Mouse (Mus musculus) urinary bladder, postnatal 36 days (tissue): ENCODE measurements around the gene Gnaq.
A peak's percentile ranks its signal among the peaks of the same experiment; 100 is the strongest.

Experiments
- DNase-seq, 2 experiments: peaks; one replicate each; pipeline ENCODE4 v3.0.0; 2022; ENCODE audit warnings: low spot score in 2 of 2, mixed read lengths in 1 of 2

Gnaq gene

DNA sequence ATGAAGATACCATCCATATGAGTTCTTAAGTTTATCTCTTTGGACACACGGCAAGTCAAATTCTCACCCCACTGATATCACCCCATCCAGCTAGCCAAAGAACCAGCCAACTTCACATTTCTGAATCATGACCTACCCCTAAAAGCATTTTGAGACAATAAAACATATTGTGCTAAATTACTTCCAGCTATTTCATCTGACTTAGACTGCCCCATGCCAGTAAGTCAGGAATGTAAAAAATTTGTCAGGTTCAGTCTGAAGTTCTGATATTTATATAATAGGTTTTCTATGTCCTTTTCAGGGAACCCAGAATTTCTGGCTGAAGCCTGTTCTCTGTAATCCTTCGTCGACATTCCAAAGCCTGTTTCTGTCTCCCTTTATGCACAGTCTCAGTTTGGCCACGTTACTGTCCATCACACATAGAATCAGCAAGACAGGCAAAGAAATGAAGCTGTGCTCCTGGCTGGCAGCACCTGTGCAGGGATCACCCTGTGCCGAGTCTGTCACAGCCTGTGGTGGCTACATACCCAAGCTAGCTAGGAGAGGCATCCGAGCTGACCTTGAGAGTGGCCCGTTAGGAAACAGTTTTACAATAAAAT is 233.9 kb downstream of the Gnaq start:
- DNase-seq, result no peak

DNA sequence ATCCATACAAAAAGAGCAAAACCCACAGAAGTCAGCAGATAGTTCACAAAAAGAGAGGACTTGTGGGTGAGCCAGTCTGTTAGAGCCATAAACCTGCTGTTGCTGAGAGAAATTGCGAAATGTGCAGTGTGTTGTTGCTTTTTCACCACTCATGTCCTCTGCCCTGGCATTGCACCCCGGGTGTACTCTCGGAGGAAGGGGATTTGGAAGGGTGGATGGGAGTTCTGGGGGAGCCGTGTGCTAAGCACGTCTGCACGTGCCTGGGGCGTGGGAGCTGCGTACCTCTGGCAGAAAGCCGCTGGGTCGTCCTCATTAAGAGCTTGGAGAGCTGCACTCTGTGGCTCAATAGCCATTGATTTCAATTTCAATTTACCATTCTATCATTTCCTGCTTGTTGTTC is 234.6 kb downstream of the Gnaq start:
- peak in 1 of 2 experiments; percentile 61 for DNase-seq

DNA sequence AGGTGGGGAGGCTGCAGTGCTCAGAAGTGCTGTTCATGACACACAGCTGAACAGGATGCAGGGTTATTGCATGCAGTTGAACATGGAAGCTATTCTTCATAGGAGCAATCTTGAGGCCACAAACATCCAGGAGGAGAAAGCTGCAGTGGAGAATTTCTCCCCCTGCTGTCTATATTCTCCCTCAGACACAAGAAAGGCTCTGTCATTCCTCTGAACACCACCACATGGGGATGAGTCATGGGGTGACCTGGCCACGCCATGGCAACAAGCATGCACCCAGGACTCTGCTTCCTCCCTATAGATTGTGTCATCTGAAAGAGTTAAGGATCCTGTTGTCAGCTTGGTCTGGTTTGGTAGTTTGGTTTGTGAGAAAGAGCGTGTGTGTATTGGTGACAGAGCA is 239.0 kb downstream of the Gnaq start:
- DNase-seq, result no peak

DNA sequence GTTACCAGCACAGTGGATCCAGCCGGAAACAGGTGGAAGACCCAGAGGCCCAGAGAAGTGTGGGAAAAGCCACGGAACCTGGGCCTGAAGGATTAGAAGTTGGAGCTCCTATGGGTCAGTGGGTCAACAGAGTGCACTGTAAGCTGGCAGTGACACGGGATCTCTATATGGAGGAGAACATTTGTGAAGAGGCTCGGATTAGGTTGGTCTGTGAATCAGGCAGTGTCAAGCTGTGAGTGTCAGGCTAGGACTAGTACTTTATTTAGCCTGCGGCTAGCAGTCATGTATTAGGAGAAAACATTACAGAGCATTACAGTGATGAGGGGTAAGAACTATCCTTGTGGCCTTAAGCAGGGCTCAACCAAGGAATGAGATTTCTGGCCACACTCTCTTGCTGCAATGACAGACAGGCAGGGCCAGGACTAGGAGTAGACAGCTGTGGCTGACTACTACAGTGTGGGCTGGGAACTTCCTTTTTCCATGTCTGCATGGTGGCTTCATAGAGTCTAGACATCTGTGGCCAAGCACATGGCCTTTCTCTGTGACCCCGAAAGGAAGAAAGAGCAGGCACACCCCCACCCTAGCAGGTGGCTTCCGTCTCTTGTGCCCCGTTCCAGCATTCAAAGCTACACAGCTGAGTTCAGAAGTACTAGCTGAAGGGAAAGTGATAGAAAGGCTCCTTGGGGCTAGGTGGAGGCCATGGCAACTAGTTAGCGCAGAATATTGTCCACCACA is 240.3 kb downstream of the Gnaq start:
- no peak for DNase-seq

DNA sequence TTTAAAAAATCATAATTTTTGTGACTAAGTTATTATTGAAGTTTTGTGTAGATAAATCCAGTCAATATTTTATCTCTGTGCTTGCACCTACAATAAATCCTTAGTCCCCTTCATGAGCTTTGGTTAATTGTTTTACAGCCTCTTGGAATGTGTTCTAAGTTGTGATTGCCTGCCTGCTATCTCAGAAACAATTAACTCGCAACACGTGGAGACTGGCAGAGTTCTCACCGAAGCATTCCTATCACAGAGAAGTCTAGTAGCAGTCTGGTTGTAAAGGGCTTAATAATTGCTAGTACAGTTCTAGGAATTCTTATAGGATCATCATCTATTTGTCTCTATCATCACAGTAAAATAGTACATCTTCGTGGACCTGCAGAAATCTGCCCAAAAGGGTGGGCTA is 243.2 kb downstream of the Gnaq start:
- no peak for DNase-seq

DNA sequence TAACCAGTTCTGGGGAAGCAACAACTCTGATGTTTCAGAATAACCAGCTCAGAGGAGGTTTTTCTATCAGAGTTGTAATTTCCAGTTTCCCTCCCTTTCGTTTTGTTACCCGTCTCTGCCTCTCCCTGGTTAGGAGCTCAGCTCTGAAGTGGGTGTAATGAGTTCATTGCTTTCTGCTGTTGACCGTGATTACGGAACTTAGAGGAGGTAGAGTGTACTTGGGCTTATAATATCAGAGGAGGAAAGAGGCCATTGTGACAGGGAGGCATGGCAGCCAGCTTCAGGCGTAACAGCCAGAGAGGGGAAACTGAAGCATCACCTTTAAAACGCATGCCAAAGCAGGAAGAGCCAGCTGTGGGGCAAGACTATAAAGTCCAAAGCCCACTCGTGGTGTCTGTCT is 245.9 kb downstream of the Gnaq start:
- DNase-seq, result no peak

DNA sequence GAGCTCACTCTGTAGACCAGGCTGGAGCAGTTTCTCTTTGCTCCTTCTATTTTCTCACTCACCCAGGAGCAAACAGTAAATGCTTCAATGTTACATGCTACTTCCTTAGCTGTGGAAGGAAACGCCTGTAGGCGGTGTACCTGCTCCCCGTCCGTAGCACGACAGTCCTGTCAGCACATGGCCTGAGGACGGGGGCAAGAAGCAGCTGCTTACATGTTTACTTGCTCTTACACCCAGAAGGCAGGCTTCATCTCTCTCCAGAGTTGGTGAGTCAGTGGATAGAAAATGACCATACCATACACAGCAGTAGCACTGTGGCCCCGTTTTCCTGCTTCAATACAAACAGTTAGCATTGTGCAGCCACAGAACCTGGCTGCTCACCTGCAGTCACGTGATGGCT is 247.1 kb downstream of the Gnaq start:
- peak in 1 of 2 experiments; percentile 40 for DNase-seq

DNA sequence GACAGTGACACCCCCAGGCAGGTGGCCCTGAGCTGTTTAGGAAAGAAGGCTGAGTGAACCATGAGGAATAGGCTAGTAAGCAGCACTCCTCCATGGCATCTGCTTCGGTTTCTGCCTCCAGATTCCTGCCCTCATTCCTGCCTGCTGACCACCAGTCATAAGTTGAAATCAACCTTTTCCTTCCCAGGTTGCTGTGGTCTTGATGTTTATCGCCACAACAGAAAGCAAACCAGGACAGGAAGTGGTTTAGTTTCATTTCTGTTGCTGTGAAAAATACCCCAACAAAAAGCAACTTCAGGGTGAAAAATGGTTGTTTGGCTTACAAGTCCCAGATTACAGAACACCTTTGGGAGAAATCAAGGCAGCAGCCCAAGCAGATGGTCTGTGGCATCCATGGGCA is 249.8 kb downstream of the Gnaq start:
- no peak for DNase-seq

DNA sequence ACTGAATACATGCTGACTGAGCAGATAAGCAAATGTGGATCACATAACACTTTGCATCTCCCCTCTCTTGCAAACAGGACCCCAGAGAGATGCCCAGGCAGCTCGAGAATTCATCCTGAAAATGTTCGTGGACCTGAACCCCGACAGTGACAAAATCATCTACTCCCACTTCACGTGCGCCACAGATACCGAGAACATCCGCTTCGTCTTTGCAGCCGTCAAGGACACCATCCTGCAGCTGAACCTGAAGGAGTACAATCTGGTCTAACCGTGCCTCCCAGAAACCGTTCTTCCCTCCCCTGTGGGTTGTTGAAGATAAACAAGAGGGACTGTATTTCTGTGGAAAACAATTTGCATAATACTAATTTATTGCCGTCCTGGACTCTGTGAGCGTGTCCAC is 250.5 kb downstream of the Gnaq start:
- DNase-seq, result no peak

DNA sequence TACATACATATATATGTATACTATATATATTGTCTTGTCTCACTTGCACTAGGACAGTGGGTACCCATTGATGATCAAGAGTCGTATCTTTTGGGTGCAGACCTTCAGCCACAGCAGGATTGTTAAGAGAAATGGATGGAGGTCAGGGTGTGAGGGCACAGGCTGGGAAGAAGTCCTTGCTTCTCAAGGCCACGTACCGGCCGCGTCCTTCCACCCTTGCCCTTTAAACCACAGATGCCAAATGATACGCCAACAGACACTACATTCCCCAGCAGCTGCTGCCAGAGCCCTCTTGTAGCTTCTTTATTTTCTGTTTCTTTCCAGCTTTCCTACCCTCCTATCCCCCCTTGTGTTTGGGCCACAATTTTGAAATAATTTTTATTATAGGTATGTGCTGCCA is 251.5 kb downstream of the Gnaq start:
- no peak for DNase-seq

DNA sequence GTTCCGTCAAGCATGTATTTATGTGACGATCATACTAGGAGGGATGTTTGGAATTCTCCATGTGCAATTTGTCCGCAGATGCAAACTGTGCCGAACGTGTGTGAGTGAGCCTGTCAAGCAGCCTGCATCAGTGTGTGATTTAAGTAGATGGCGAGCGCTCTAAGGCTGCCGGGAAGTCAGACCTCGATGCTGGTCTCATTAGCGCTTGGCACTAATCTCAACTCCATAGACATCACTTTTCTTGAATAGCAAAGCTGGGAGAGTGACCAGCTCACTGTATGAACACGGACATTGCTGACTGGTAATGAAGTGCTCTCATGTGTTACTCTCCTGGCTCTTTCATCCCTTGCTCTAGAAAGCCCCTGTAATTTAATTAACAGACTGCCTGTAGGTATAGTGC is 252.3 kb downstream of the Gnaq start:
- DNase-seq, result no peak

DNA sequence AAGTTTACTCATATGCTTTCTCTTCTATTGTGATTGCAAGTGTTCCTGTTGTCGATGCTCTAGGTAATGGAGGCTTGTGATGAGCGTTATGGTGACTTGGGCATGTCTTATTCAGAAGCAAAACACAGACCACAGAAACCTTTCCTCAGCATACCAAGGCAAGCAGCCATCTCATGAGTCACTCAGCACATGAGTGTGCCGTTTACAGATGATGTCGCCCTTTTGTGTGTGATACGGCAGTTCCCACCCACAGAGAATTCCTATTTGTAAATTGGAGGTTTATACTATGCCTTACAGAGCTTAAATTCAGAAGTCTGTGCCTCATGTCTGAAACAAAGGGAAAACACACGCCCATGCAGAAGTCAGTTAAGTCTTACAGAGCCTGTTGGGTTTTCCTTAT is 253.9 kb downstream of the Gnaq start:
- no peak for DNase-seq

DNA sequence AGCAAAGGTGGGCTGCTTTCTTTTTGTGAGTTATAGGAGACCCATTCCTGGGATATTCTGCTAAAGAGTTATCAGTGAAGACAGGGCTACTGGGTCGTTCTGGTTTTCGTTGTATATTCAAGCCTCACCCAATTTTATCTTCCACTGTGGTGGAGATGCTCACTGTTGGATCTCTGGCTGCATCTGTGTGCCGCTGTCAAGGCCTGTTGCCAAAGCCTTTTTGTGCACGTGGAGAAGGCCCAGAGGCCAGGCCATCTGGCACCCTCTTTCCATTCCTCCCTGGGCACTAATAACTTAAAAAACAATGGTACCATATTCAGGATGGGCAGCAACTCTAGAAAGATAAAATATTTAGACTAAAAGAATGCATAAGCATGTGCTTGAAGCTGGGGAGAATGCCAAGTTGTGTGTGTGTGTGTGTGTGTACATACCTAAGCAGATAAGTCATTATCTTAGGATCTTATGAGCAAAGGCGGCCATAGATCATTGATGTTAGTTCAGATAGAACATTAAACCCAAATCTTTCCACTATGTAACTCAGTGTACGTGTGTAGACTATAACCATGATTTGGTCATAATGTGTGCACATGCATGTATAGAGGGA is 257.7 kb downstream of the Gnaq start:
- DNase-seq, result no peak

DNA sequence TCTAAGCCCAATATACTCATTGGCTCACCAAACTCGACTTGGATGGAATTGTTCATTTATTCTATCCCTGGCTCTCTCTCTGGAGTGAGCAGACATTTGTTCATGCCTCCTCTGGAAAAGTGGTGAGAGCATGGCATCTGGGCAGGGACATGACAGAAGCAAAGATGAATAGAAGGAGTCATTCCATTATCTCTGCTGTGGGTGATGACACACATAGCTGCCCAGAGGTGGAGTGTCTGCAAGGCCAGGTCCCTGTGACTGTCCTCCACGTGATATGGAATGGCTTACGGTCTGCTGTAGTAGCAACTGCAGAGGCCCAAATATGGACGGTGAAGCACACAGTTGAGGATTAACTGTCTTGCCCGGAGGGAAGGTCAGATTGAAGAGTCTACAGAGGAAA is 261.8 kb downstream of the Gnaq start:
- DNase-seq, result no peak

DNA sequence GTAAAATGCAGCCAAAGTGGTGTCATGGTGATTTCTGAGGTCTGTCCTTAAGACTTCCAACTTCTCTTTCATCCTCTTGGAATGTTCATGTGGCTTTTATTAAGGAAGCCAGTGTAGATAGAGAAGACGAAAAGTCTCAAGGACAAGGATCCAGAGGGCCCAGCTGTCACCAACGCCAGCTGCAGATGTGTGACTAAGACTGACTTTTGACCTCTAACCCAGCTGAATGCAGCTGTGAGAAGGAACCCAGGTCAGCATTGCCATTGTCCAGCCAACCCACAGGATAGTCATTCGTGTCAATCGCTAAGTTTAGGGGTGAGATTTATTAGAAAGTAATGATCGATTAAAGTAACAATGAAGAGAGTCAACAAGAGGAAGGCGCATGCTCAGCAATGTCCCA is 270.5 kb downstream of the Gnaq start:
- DNase-seq, result no peak

DNA sequence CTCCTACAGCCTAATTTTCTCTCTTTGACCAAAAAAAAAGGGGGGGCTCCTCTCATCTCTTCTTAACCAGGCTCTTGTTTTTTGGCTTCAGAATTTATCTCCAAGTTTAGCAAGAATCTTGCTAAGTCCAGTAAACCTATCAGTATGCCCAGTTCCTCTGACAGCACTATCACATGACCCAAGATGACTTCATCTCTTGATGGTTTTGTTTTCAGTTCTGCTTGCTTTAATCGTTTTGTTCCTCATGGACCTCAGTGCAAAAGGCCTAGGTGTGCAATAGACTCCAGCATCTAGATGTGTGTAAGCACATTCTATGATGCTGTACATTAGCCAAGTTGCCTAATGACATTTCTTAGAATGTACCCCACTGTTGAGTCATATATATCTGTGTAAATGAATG is 275.1 kb downstream of the Gnaq start:
- no peak for DNase-seq

DNA sequence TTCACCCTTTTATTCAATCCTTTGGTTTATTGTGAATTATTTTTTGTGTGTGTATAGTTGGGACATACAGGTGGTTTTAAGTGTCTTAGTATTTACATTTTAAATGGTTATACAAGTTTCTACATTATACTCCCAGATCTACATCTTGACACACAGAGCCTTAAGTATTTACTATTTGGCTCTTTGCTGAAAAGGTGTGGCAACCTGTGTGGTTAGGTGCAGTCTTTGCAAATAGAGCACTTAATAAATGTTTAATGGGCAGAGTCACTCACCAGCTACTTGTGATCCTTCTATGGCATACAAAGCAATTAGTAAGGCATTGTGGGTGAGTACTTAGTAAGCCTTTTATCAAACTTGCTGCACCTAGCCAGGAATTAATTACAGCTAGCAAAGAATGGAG is 278.7 kb downstream of the Gnaq start:
- DNase-seq, result no peak

DNA sequence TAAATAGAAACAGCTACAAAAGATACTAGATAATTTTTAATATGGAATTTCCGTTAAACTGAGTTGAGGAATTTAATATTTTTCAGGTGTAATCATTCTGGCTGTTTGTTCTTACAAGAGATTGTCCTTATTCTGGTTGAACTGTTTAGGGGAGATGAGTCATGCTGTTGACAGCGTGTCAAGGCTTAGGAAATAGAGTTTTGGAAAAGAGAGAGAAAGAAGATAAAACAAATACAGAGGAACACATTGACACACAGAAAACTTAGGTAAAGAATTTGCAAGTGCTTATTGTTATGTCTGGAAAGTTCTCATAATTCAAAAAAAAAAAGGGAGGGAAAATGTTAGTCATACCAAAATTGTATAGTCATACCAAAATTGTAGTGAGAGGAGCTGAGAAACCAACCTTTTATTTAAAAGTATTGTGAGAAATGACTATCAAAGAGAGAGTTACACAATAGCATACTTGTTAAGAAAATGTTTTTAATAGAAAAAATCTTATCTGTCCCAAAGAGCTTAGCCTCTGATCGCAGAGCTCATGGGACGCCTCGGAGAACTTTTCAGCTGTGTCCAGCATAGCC is 285.5 kb downstream of the Gnaq start:
- DNase-seq, result no peak

DNA sequence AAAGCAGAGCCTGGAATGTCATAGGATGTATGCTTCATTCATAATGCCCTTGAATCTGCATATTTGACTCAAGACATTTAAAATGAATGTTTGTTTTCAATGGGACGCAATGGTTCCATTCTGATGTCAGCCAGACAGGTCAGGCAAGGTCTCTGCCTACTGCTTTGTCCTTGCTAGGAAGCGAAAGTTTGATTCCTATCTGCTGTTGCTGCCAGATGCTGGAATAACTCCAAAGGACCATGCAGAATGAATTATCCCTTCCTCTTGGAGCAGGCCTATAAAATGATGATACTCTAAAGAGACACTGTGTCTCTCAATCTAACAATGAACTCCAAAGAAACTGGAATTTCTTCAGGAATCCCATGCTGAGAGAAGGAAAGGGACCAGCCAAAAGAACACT is 293.0 kb downstream of the Gnaq start:
- DNase-seq, result no peak

DNA sequence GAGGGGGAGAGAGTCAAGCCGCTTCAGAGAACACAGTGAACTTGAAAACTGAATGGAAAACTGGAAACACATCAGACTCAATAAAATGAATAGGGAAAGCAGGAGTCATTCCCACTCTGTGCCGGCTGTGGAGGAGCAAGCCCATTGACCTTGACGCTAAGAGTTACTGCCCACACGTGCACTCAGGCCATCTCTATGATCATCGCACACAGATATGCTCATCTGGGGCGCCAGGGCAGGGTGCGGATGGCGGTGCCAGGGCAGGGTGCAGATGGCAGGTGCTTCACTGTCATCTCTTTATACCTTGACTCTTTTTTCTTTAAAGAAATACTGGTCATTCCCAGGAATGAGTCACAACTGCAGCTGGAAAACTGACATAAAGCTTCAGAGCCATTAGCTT is 298.7 kb downstream of the Gnaq start:
- no peak for DNase-seq

DNA sequence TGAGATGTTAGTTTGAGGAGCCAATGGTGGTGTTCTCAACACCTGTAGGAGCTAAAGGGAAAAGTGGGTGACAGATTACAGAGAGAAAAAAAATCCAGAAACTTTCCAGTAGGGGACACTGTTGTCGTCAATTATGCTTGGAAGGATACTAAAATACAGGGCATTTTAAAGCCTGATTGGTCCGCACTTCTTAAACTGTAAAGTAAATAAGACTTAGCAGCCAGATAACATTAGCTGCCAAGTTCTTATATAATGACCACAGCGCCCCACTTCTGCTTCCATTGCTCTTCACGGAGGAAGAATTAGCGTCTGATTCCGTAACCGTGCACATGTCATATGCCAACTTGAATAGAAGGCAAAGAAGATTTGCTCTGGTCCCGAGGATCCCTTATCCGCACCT is 302.2 kb downstream of the Gnaq start:
- DNase-seq, result no peak

DNA sequence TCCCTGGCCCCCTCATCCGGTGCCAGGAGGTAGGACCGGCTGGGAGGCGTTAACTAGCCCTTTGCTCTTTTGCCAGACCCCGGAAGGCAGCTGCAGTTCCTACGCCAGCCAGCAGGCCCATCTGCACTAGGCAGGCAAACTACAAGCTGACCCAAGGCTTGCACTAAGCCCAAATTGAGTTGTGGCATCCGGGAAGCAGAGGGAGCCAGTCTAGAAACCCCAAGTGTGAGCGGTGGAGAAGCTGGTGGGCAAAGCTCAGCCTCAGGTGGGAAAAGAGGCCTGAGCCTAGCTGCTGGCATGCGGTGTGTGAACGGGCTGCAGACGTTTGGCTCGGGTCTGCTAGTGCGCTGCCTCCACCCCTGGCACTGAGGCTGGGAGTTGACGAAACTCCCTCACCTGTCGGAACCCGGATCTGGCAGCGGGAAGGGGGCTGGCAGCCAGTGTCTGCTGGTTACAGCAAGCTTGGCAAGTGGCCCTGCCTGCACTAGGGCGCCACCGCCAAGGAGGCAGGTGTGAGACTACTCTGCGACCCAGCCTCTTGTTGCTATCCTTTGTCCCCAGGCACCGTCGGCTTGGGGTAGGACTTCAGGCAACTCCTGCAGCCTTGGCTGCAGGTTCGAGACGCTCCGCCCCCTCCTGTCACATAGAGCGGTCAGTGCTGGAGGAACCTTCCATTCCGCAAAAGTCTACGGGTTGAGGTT is 303.1 kb downstream of the Gnaq start, which contains the start of gene Gna14:
Gene Gna14, plus strand, starts transcription at position 232 of the 701 bp plus-strand sequence.
- peak; percentile 53 to 55 for DNase-seq
